Mouse (Mus musculus) kidney, embryonic 16.5 days (tissue): ENCODE measurements around the gene Naxe. TPM values are rescaled to one million over a fixed set of nuclear protein-coding genes. Genes with fewer than 3 reads are reported as not detected.

Source experiments
- ATAC-seq: fragments of 200-750 bp; cut with Nextera tagmentation; 2 replicates; pipeline ENCODE4 v1.8.0; 2017; ENCODE audit warnings: moderate TSS enrichment; ENCODE audit not compliant: low FRiP score, low TSS enrichment
- H3K27ac ChIP-seq: fragments of 300-500 bp; sonication (generic); 2 replicates; pipeline ENCODE4 v1.5.1; 2014; ENCODE audit warnings: low read length
- H3K27me3 ChIP-seq: fragments of 300-500 bp; sonication (generic); 2 replicates; pipeline ENCODE4 v1.6.1; 2014; ENCODE audit warnings: low read length, control low read depth, mixed read lengths; ENCODE audit not compliant: insufficient read depth
- H3K36me3 ChIP-seq: fragments of 300-500 bp; sonication (generic); 2 replicates; pipeline ENCODE4 v1.6.1; 2014; ENCODE audit warnings: low read length, control low read depth, mixed read lengths; ENCODE audit not compliant: insufficient read depth
- H3K4me1 ChIP-seq: fragments of 300-500 bp; sonication (generic); 2 replicates; pipeline ENCODE4 v1.6.1; 2014; ENCODE audit warnings: low read length, control low read depth, mixed read lengths; ENCODE audit not compliant: insufficient read depth
- H3K4me2 ChIP-seq: fragments of 300-500 bp; sonication (generic); replicated peaks from 2 replicates; pipeline ENCODE4 v1.6.1; 2014; ENCODE audit warnings: low read depth, low read length
- H3K4me3 ChIP-seq: fragments of 300-500 bp; sonication (generic); 2 replicates; pipeline ENCODE4 v1.5.1; 2014; ENCODE audit warnings: mild to moderate bottlenecking, low read length
- H3K9ac ChIP-seq: fragments of 300-500 bp; sonication (generic); replicated peaks from 2 replicates; pipeline ENCODE4 v1.6.1; 2014; ENCODE audit warnings: low read length
- H3K9me3 ChIP-seq: fragments of 300-500 bp; sonication (generic); 2 replicates; pipeline ENCODE4 v1.6.1; 2016; ENCODE audit warnings: low read length, control low read depth
- WGBS: fragments of 180-500 bp; shearing (Covaris S2); extraction: QIAGEN DNeasy Blood & Tissue Kit; methylation state at CpG from one replicate; pipeline ENCODE4 v1.1.7; 2014; 5-methylcytosine and 5-hydroxymethylcytosine counted together
- polyA plus RNA-seq: library from polyadenylated mRNA; unstranded; fragments of >200 nt; fragmentation: Nextera tagmentation; extraction: Ambion mirVana; gene quantifications from 2 replicates; pipeline ENCODE4 v1.2.1, GENCODE M21; 2015

Naxe gene
- polyA plus RNA-seq, 1 experiment from 2014 or later: 190 TPM

DNA sequence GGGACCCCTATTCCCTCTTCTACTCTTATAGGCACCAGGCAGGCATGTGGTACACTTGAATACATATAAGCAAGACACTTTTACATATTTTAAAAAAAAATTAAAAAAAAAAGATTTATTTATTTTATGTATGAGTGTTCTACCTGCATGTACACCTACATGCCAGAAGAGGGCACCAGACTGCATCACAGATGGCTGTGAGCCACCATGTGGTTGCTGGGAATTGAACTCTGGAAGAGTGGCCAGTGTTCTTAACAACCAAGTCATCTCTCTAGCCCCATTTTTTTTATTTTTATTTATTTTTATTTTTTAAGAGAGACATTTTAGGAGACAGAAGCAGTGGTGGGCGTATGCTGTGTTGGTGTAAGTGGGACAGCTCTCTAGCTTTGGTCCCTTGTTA, 29.4 kb upstream of the Naxe start:
- Histone ChIP-seq H3K36me3 (peaks cover 46% of the 10 kb centered on the region), H3K27ac (no peak overlapping the region), H3K4me1 (peaks cover 6% of the 10 kb centered on the region), H3K27me3 (no peaks in the 10 kb centered on the region), H3K4me3 (no peak overlapping the region), H3K9ac (no peak overlapping the region), H3K4me2 (no peak overlapping the region), H3K9me3 (no peaks in the 10 kb centered on the region)
- no peak for ATAC-seq
- 83% methylated on average over 1 of the region's 1 CpGs for WGBS

DNA sequence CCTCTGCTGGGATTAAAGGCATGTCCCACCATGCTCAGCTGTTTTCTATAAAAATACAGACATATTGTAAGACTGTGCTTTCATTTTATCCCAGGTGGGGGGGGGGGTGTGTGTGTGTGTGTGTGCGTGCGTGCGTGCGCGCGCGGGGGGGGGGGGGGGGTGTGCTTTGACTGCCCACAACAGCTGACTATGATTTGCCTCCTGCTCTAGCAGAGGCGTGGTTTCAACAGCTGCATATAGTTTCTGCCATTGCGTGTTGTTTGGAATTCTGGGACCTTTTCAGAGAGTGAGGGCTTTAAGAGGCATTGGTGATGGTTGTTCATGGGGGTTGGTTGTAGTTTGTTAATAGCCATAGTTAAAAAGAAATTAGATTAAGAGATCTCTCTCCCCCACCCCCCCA, 27.2 kb upstream of the Naxe start:
- peaks cover 27% of the 10 kb centered on the region for H3K36me3 ChIP-seq
- H3K9ac ChIP-seq: no peak overlapping the region
- no peak overlapping the region for H3K4me2 ChIP-seq
- 97% methylated on average over 2 of the region's 9 CpGs for WGBS
- H3K4me3 ChIP-seq: no peak overlapping the region
- H3K27me3 ChIP-seq: no peaks in the 10 kb centered on the region
- no peak overlapping the region for H3K27ac ChIP-seq
- H3K9me3 ChIP-seq: no peaks in the 10 kb centered on the region
- ATAC-seq: no peak
- peaks cover 13% of the 10 kb centered on the region for H3K4me1 ChIP-seq

DNA sequence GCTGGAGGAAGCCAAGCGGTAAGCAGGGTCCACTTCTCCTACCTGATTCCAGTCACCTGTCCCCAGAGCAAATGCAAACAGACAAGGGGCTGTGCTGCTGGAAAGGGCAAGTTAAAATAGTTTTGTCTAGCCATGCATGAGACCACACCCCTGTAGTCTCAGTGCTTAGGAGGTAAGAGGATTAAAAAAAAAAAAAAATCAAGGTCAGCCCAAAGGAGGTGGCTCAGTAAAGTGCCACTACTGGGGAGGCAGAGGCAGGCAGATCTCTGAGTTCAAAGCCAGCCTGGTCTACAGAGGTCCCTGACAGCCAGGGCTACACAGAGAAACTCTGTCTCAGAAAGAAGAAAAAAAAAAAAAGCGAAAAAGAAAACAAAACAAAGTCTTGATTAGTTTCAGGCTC, 25.7 kb upstream of the Naxe start:
- Histone ChIP-seq H3K27me3 (no peaks in the 10 kb centered on the region), H3K4me3 (no peak overlapping the region), H3K9ac (no peak overlapping the region), H3K4me2 (no peak overlapping the region), H3K4me1 (peaks cover 13% of the 10 kb centered on the region), H3K9me3 (no peaks in the 10 kb centered on the region), H3K27ac (no peak overlapping the region), H3K36me3 (peaks cover 13% of the 10 kb centered on the region)
- WGBS: 94% methylated on average over 2 of the region's 2 CpGs
- no peak for ATAC-seq

DNA sequence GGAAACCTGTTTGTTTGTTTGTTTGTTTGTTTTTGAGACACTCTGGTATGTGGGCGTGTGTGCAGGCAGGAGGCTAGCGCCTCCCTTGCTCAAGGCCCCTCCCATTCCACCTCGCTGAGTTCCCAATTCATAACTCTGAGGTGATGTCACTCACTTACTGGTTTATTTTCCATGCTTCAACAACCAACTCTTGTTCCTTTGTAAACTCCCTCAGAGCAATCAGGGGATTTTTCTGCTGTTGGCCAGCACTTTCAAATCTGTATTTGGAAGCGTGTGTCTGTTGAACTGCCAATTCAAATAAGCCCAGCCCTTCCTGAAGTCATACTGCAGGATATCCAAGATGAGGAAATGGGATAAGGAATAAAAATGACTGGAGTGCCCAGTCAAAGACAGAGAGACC, 24.4 kb upstream of the Naxe start:
- no peak overlapping the region for H3K27ac ChIP-seq
- ATAC-seq: peak; percentile 26; the same call in 1 of the 2 replicates
- H3K9me3 ChIP-seq: no peaks in the 10 kb centered on the region
- peaks cover 13% of the 10 kb centered on the region for H3K4me1 ChIP-seq
- peaks cover 6% of the 10 kb centered on the region; the same call in 1 of the 2 replicates for H3K36me3 ChIP-seq
- peak overlapping the region; percentile 78 for H3K4me3 ChIP-seq
- WGBS: 13% methylated on average over 4 of the region's 4 CpGs
- H3K4me2 ChIP-seq: peak overlapping the region; percentile 81
- H3K27me3 ChIP-seq: no peaks in the 10 kb centered on the region
- peak overlapping the region; percentile 69 for H3K9ac ChIP-seq

DNA sequence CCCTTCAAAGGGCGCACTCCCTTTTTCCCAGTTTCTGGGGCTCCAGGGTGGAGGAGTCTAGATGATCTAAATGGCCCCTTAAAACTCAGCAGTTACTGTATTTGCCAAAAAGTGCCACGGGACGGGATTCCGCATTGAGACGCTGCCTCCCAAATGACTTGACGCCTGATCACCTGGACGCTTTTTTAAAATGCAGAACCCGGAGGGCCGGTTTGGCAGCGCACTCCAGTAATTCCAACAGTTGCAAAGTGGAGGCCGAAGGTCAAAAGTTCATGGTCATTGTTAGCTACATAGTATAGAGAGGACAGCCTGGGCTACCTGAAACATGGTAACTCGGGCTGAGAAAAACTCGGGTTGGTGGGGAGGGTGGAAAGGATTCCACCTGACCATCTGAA, 23.9 kb upstream of the Naxe start:
- no peak overlapping the region for H3K27ac ChIP-seq
- ATAC-seq: peak; percentile 28; the same call in 1 of the 2 replicates
- WGBS: 3% methylated on average over 13 of the region's 13 CpGs

DNA sequence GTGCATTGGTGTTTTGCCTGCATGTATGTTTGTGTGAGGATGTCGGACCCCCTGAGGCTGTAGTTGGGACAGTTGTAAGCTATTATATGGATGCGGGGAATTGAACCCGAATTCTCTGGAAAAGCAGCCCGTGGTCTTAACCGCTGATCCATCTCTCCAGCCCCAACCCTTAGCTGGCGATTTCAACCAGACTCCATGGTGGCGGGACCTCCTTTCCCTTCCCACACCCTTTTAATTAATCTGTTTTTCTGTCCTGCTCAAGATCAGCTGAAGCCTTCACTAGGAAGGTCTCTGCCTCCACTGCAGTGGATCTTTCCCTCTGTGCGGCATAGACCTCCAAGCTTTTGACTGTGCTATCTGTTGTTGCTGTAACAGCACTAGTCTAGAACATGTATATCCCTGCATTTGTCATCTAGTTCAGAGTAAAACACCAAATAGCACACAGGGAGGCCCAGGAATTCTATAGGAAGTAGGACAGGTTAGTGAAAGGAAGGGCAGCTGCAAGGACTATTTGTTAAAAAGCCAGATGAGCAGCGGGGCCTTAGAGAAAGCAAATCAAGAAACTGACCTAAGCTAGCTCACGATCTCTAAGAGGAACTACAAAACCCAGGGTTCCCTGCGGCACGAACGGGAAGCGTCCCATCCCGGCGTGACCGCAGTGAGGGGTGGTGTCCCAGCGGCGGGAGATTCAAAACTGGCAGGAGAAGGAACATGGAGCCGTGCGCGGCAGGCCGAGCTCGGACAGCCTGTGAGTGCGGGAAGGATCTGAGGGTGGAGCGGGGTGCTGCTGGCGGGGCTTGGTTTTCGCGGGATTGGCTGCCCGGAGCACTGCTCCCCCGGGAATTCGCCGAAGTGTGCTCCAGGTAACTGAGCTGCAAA, 23.3 kb upstream of the Naxe start, which contains the start of gene Iqgap3:
Iqgap3 (plus strand) TSS at position 627 of the 879 bp plus-strand sequence.
- Histone ChIP-seq H3K36me3 (peaks cover 5% of the 10 kb centered on the region; the same call in 1 of the 2 replicates), H3K9me3 (no peaks in the 10 kb centered on the region), H3K9ac (peak within 1 kb of the TSS; percentile 69), H3K4me3 (peak within 1 kb of the TSS; percentile 78), H3K4me1 (peaks cover 13% of the 10 kb centered on the region), H3K27me3 (no peaks in the 10 kb centered on the region), H3K4me2 (peak within 1 kb of the TSS; percentile 81), H3K27ac (no peak within 1 kb of the TSS)
- WGBS: 20% methylated on average over 33 of the region's 33 CpGs
- peak; percentile 89 for ATAC-seq

More for the DNA sequence above, 23.9 kb upstream of the Naxe start:
- Histone ChIP-seq H3K36me3 (peaks cover 6% of the 10 kb centered on the region; the same call in 1 of the 2 replicates), H3K9me3 (no peaks in the 10 kb centered on the region), H3K4me3 (peak overlapping the region; percentile 78), H3K9ac (peak overlapping the region; percentile 69), H3K4me2 (peak overlapping the region; percentile 81), H3K27me3 (no peaks in the 10 kb centered on the region), H3K4me1 (peaks cover 13% of the 10 kb centered on the region)

DNA sequence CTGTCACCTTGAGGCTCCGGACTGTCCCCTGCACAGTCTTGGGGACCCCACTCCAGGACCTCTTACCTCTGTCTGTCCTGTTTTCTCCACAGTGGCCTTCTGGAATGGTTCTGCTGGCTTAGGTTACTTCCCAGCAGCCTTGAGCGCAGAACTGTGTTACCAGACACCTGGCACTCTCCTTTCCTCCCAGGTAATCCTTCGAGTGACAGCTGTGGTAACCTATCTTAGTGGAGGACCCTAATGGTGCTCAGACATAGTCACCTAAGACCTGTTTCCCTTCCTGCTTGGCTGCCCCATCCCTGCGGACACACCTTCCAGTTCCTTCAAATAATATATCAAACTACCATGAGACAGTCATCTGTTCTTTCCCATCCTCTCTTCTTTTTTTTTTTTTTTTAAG, 19.9 kb upstream of the Naxe start, which contains the start of gene Ttc24:
Ttc24 (minus strand) TSS at position 101 of the 400 bp plus-strand sequence.
- no peak within 1 kb of the TSS for H3K4me2 ChIP-seq
- no peak within 1 kb of the TSS for H3K27ac ChIP-seq
- H3K36me3 ChIP-seq: no peaks in the 10 kb centered on the region
- no peaks in the 10 kb centered on the region for H3K9me3 ChIP-seq
- no peak within 1 kb of the TSS for H3K9ac ChIP-seq
- no peak for ATAC-seq
- H3K27me3 ChIP-seq: no peaks in the 10 kb centered on the region
- 64% methylated on average over 4 of the region's 4 CpGs for WGBS
- H3K4me1 ChIP-seq: peaks cover 12% of the 10 kb centered on the region
- no peak within 1 kb of the TSS for H3K4me3 ChIP-seq

DNA sequence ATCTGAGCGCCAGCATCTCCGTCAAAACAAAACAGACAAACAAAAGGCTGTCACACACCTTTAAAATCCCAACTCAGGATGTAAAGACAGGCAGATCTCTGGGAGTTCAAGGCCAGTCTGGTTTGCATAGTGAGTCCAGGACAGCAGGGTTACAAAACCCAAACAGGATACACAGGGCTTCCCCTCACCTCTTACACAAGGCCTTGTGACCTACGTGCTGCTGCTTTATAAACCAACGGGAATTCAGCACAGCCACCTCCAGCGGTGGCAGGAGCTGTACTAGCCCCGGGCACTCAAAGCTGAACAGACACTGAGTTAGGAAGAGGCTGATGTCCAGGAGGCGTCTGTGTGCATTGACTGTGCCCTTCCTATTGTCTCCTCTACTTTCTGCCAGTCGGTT, 19.1 kb upstream of the Naxe start:
- ATAC-seq: no peak
- Histone ChIP-seq H3K27me3 (no peaks in the 10 kb centered on the region), H3K4me2 (no peak overlapping the region), H3K9me3 (no peaks in the 10 kb centered on the region), H3K36me3 (no peaks in the 10 kb centered on the region), H3K27ac (no peak overlapping the region), H3K4me1 (peaks cover 4% of the 10 kb centered on the region), H3K9ac (no peak overlapping the region), H3K4me3 (no peak overlapping the region)
- 53% methylated on average over 8 of the region's 8 CpGs for WGBS

DNA sequence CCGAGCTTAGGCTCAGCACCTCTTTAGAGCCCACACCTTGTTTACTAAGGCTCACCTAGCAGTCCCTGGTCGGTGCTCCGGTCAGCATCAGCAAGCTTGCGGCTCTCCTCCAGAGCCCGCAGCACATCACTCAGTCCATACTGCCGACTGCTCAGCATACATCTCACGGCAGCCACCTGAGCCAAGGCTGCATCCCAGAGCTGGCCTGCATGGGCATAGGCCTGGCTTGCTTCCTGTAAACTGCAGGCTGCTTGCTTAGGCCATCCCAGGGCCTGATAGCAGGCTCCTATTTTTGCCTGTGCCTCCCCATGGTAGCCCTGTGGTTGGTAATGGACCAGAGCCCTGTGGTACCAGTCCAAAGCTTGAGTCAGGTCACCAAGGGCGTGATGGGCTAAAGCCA, 16.5 kb upstream of the Naxe start:
- Histone ChIP-seq H3K36me3 (no peaks in the 10 kb centered on the region), H3K9me3 (no peaks in the 10 kb centered on the region), H3K4me2 (no peak overlapping the region), H3K4me1 (no peaks in the 10 kb centered on the region), H3K4me3 (no peak overlapping the region), H3K27me3 (no peaks in the 10 kb centered on the region), H3K9ac (no peak overlapping the region), H3K27ac (no peak overlapping the region)
- ATAC-seq: no peak
- 82% methylated on average over 8 of the region's 8 CpGs for WGBS

DNA sequence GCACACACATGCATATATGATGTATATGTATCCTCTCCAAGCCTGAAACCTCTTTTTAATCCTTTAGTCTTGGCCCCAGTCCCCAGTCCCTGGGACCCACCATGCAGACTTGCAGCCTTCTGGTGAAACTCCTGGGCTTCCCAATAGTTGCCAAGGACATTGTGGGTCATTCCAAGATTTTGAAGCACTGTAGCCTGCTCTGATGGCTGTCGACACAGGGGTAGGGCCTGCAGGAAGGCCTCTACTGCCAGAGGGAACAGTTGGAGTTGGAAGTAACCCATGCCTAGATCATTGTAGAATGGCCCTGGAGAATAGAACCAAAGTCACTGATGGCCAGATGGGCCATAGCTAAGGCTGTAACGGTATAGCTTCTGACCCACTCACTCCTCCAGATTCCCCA, 16.1 kb upstream of the Naxe start:
- no peaks in the 10 kb centered on the region for H3K27me3 ChIP-seq
- H3K4me2 ChIP-seq: no peak overlapping the region
- no peaks in the 10 kb centered on the region for H3K9me3 ChIP-seq
- H3K4me3 ChIP-seq: no peak overlapping the region
- H3K4me1 ChIP-seq: no peaks in the 10 kb centered on the region
- H3K9ac ChIP-seq: no peak overlapping the region
- no peak for ATAC-seq
- 55% methylated on average over 2 of the region's 2 CpGs for WGBS
- no peak overlapping the region for H3K27ac ChIP-seq
- no peaks in the 10 kb centered on the region for H3K36me3 ChIP-seq
